ENCODE assay signal across 27 mouse cellular contexts in the genomic region with DNA sequence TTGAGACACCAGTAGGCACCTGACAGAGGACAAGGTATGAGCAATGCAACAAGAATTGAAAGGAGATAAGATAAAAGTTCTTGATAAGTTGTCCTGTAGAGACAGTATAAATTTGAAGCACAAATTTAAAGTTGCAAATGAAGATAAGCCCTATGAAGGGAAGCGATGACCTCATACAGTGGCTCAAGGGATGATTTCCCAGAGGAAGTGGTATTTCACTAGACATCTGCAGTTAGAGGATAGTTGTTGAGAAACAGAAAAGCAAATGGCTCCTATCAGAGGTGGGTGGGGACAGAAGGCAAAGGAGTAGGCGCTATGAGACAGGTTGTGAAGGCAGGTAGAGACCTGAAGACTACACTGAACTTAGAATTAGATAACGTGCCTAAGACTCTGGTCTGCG. TPM values are rescaled to one million over a fixed set of nuclear protein-coding genes. Genes with fewer than 3 reads are reported as not detected.
A peak's percentile ranks its signal among the peaks of the same experiment; 100 is the strongest.
DNase-seq lines count a peak whose midpoint lies in the region; ATAC-seq and TF ChIP-seq lines count a peak whose summit lies in the region.
"Had no signal": no experiment of that assay in that cellular context is flagged by ENCODE, and none has a peak within 500 bp of the region (broad histone marks: within the 10 kb centered on the region; RNA-seq: fewer than 3 reads in every experiment).

No protein-coding gene starts in this region.

- H3K36me3 ChIP-seq in heart, embryonic 10.5 days, result no peaks in the 10 kb centered on the region
- no peaks in the 10 kb centered on the region for H3K36me3 ChIP-seq in liver, postnatal 0 days (replicated peaks; ENCODE audit: insufficient read depth, low read length)
- H3K36me3 ChIP-seq in liver, embryonic 11.5 days (ENCODE audit: control insufficient read depth, insufficient read depth, low read length), result no peaks in the 10 kb centered on the region
- H3K36me3 ChIP-seq in hindbrain, embryonic 14.5 days (replicated peaks; ENCODE audit: control insufficient read depth, insufficient read depth), result no peaks in the 10 kb centered on the region
- H3K36me3 ChIP-seq: heart, embryonic 15.5 days; hindbrain, embryonic 13.5 days; kidney, embryonic 15.5 days; midbrain, embryonic 13.5 days; neural tube, embryonic 13.5 days had no signal

- ATAC-seq in liver, postnatal 0 days, result peak; percentile 8; the same call in 1 of the 2 replicates
- no peak for ATAC-seq in liver, embryonic 11.5 days (replicated peaks; ENCODE audit: low FRiP score)
- peak; percentile 91 for ATAC-seq in granulocyte monocyte progenitor cell, adult 5-6 weeks (replicated peaks; ENCODE audit: poor library complexity, severe bottlenecking)
- no peak for ATAC-seq in hindbrain, embryonic 14.5 days (ENCODE audit: low FRiP score)
- ATAC-seq: CD4-positive, CD25-positive, alpha-beta regulatory T cell, adult 4 months; forebrain, postnatal 0 days; intestine, postnatal 0 days; lung, postnatal 0 days; midbrain, embryonic 13.5 days had no signal

- H3K4me1 ChIP-seq in heart, embryonic 10.5 days, result peaks cover 5% of the 10 kb centered on the region
- H3K4me1 ChIP-seq in liver, postnatal 0 days (ENCODE audit: insufficient read depth), result peaks cover 21% of the 10 kb centered on the region
- H3K4me1 ChIP-seq in liver, embryonic 11.5 days (replicated peaks; ENCODE audit: control insufficient read depth, insufficient read depth, low read length), result peaks cover 5% of the 10 kb centered on the region; the same call in 1 of the 2 replicates
- no peaks in the 10 kb centered on the region for H3K4me1 ChIP-seq in hindbrain, embryonic 14.5 days (replicated peaks; ENCODE audit: control insufficient read depth, insufficient read depth, low read length)
- H3K4me1 ChIP-seq: hindbrain, embryonic 13.5 days; kidney, embryonic 15.5 days; midbrain, embryonic 13.5 days; neural tube, embryonic 13.5 days had no signal

- H3K27ac ChIP-seq in heart, embryonic 10.5 days, result no peak overlapping the region
- H3K27ac ChIP-seq in liver, postnatal 0 days (ENCODE audit: low read depth), result no peak overlapping the region
- H3K27ac ChIP-seq in liver, embryonic 11.5 days (ENCODE audit: low read depth, low read length), result no peak overlapping the region
- no peak overlapping the region for H3K27ac ChIP-seq in hindbrain, embryonic 14.5 days
- H3K27ac ChIP-seq: heart, embryonic 15.5 days; hindbrain, embryonic 13.5 days; kidney, embryonic 15.5 days; midbrain, embryonic 13.5 days; neural tube, embryonic 13.5 days; stomach, postnatal 0 days had no signal

- H3K9me3 ChIP-seq in heart, embryonic 10.5 days, result no peaks in the 10 kb centered on the region
- no peaks in the 10 kb centered on the region for H3K9me3 ChIP-seq in liver, postnatal 0 days (ENCODE audit: low read length)
- no peaks in the 10 kb centered on the region for H3K9me3 ChIP-seq in liver, embryonic 11.5 days (ENCODE audit: control insufficient read depth, low read length)
- H3K9me3 ChIP-seq in hindbrain, embryonic 14.5 days (ENCODE audit: control insufficient read depth, low read length), result no peaks in the 10 kb centered on the region
- H3K9me3 ChIP-seq: heart, embryonic 15.5 days; hindbrain, embryonic 13.5 days; kidney, embryonic 15.5 days; midbrain, embryonic 13.5 days; neural tube, embryonic 13.5 days had no signal

- no peaks in the 10 kb centered on the region for H3K27me3 ChIP-seq in heart, embryonic 10.5 days (ENCODE audit: insufficient read depth, poor library complexity, severe bottlenecking)
- no peaks in the 10 kb centered on the region for H3K27me3 ChIP-seq in liver, postnatal 0 days (ENCODE audit: insufficient read depth, low read length)
- no peaks in the 10 kb centered on the region for H3K27me3 ChIP-seq in liver, embryonic 11.5 days (replicated peaks; ENCODE audit: control insufficient read depth, insufficient read depth, low read length)
- no peaks in the 10 kb centered on the region for H3K27me3 ChIP-seq in hindbrain, embryonic 14.5 days (ENCODE audit: control insufficient read depth, insufficient read depth, low read length)
- H3K27me3 ChIP-seq: heart, embryonic 15.5 days; hindbrain, embryonic 13.5 days; kidney, embryonic 15.5 days; midbrain, embryonic 13.5 days; neural tube, embryonic 13.5 days had no signal

- no peak overlapping the region for H3K9ac ChIP-seq in liver, postnatal 0 days (replicated peaks)
- H3K9ac ChIP-seq in liver, embryonic 11.5 days (ENCODE audit: low read depth, low read length), result no peak overlapping the region
- no peak overlapping the region for H3K9ac ChIP-seq in hindbrain, embryonic 14.5 days
- H3K9ac ChIP-seq: forebrain, postnatal 0 days; heart, embryonic 15.5 days; hindbrain, embryonic 13.5 days; kidney, embryonic 15.5 days; midbrain, embryonic 13.5 days; neural tube, embryonic 13.5 days had no signal

- peak; percentile 24; the same call in 1 of the 2 replicates for TF ChIP-seq EP300 in liver, postnatal 0 days (IDR thresholded peaks at IDR 0.05; ENCODE audit: low read depth)

- no peak overlapping the region for H3K4me3 ChIP-seq in heart, embryonic 10.5 days
- no peak overlapping the region for H3K4me3 ChIP-seq in liver, postnatal 0 days (ENCODE audit: low read depth, low read length)
- no peak overlapping the region for H3K4me3 ChIP-seq in liver, embryonic 11.5 days (ENCODE audit: low read depth, low read length)
- no peak overlapping the region for H3K4me3 ChIP-seq in hindbrain, embryonic 14.5 days (replicated peaks; ENCODE audit: low read length)
- H3K4me3 ChIP-seq: erythroblast, embryonic 14.5 days; heart, embryonic 15.5 days; hindbrain, embryonic 13.5 days; kidney, embryonic 15.5 days; midbrain, embryonic 13.5 days; neural tube, embryonic 13.5 days had no signal

- DNase-seq in heart, adult 8-10 months (ENCODE audit: low spot score), result peak; percentile 41
- no peak for DNase-seq in heart, embryonic 10.5 days (ENCODE audit: low spot score)
- no peak for DNase-seq in liver, postnatal 0 days
- no peak for DNase-seq in liver, embryonic 11.5 days (ENCODE audit: low spot score)
- no peak for DNase-seq in hindbrain, embryonic 14.5 days (ENCODE audit: low spot score)
- DNase-seq in left cerebral cortex, adult 9 months (ENCODE audit: low spot score in 2 of 2), result no peak
- DNase-seq: adrenal gland, postnatal 25 days; cerebellum, adult 18-20 months; cerebellum, postnatal 10 days; forebrain, postnatal 0 days; kidney, postnatal 4 days; layer of hippocampus, postnatal 36 days; lung, adult 18-20 months; right cerebral cortex, postnatal 4 days; thymus, adult 2 months; thymus, postnatal 36 days had no signal

- no peak for TF ChIP-seq CTCF in liver, postnatal 0 days (IDR thresholded peaks at IDR 0.05; ENCODE audit: low read depth)

- H3K4me2 ChIP-seq in liver, postnatal 0 days (ENCODE audit: low read depth, low read length), result no peak overlapping the region
- H3K4me2 ChIP-seq in liver, embryonic 11.5 days, result no peak overlapping the region
- H3K4me2 ChIP-seq in hindbrain, embryonic 14.5 days (replicated peaks), result no peak overlapping the region
- H3K4me2 ChIP-seq: heart, embryonic 15.5 days; hindbrain, embryonic 13.5 days; kidney, embryonic 15.5 days; midbrain, embryonic 13.5 days; neural tube, embryonic 13.5 days had no signal

- 77% methylated on average over 4 of the region's 4 CpGs for WGBS in heart, embryonic 10.5 days
- 64% methylated on average over 4 of the region's 4 CpGs for WGBS in liver, postnatal 0 days (ENCODE audit: insufficient replicate concordance)
- 76% methylated on average over 4 of the region's 4 CpGs for WGBS in liver, embryonic 11.5 days
- WGBS in hindbrain, embryonic 14.5 days, result 95% methylated on average over 4 of the region's 4 CpGs

RNA-seq across cellular contexts. Expression of a gene that starts 32.0 kb away (rescaled TPM):
- 10 to 100 TPM; 18.9 to 25.4 (median 24.4) TPM for total RNA-seq in heart, adult 8-10 months (2022)
- polyA plus RNA-seq in heart, embryonic 10.5 days (2016; fragmentation: Nextera tagmentation; extraction: Ambion mirVana), result 37.7 and 52.7 TPM in 2 replicates
- 9.4 and 12.8 TPM in 2 replicates for polyA plus RNA-seq in liver, postnatal 0 days (2015; fragmentation: Nextera tagmentation; extraction: Ambion mirVana)
- polyA plus RNA-seq in liver, embryonic 11.5 days (2014; fragmentation: Nextera tagmentation; extraction: Ambion mirVana), result 30.4 and 37.2 TPM in 2 replicates
- total RNA-seq in granulocyte monocyte progenitor cell, adult 5-6 weeks (2014; fragmentation: Nextera tagmentation), result 10.0 and 12.3 TPM in 2 replicates
- total RNA-seq in granulocyte monocyte progenitor cell, adult 5-6 weeks (2017), result 22.8 and 24.4 TPM in 2 replicates
- 22.3 and 23.1 TPM in 2 replicates for polyA plus RNA-seq in hindbrain, embryonic 14.5 days (2014; fragmentation: Nextera tagmentation; extraction: Ambion mirVana)
- polyA plus RNA-seq: erythroblast, embryonic 14.5 days had no signal

Comparison
In these comparisons a context has a peak if more than half of its experiments do, and no peak if none do; other contexts are left out.
1. ATAC-seq: peak in liver, postnatal 0 days (single experiment) and granulocyte monocyte progenitor cell, adult 5-6 weeks (single experiment); none in liver, embryonic 11.5 days (single experiment) and hindbrain, embryonic 14.5 days (single experiment).